Mouse (Mus musculus): Measurements from ENCODE around the gene Gm37596.
"Not testable (repeated sequence)": the region's sequence is repeated elsewhere in the genome, so short reads cannot be mapped to it uniquely, and the experiment has no call there.

Gm37596 gene

GRCm38 (mm10) chr3:93692970-93693369, at the start of gene Gm37596:
TSS of gene Gm37596 (minus strand) at chr3:93693070.
- not testable (repeated sequence) for DNase-seq (ENCODE audit: low read depth, low spot score)

DNA sequence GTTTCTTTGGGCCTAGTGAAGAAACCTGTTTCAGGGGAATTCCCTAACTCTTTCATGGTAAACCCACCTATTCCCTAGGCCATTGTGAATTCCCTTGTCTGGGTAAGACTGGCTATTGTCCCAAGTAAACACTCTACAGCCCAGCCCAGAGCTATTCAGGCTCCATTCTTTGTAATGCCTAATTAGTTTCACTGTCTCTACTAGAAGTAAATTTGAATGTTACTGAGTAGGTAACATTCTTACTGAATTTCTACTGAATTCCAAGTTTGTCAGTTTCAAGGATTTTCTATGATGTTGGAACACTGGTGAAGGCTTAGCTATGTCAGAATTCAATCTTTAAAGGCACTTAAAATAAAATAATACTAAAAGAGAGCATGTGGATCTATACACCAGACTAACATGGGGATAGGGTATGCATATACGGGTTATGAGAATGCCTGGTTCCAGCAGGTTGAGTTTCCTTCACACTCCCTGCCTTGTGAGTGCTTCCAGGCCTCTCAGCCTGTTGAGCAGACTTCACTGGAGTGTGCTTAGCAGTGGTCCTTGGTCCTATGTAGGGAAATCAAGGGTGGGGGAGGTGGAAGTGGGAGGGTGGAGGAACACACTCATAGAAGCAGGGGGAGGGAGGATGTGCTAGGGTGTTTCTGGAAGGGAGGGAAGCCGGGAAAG, 16.2 kb upstream of the Gm37596 start:
- not testable (repeated sequence) for DNase-seq (ENCODE audit: low read depth, low spot score)

GRCm38 (mm10) chr3:93676210-93676609, 16.7 kb downstream of the Gm37596 start, which contains the start of gene Tdpoz1:
TSS of gene Tdpoz1 (minus strand) at chr3:93676310.
- DNase-seq (ENCODE audit: low read depth, low spot score): not testable (repeated sequence)

- not testable (repeated sequence) for DNase-seq (ENCODE audit: low read depth, low spot score)
These were observed 21.9 kb downstream of the Gm37596 start for GRCm38 (mm10) chr3:93670805-93671503.

GRCm38 (mm10) chr3:93654260-93654659, 38.6 kb downstream of the Gm37596 start:
- DNase-seq (ENCODE audit: low read depth, low spot score): no peak

DNA sequence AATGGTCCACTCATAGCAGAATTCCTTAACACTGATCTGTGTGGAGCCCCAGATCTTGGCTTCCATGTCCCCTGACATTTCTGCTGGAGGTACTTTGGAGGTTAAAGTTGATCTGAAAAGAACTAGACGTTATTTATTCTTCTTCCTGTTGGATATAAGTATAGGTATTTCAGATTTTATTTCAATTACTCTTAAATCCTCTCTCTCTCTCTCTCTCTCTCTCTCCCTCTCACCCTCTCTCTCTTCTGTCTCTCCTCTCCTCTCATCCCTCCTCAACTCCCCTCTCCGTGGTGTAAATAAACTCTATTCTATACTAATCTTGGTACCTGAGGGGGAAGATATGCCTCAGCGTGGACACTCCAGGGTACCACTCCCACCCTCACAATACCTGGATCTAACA, 40.3 kb downstream of the Gm37596 start, which contains the start of gene Tdpoz2:
Gene Tdpoz2, minus strand, starts transcription at position 101 of the 400 bp plus-strand sequence.
- DNase-seq (ENCODE audit: low read depth, low spot score): no peak
